Mouse (Mus musculus) neural tube, embryonic 13.5 days (tissue): ENCODE measurements around the gene Pkp4. TPM values are rescaled to one million over a fixed set of nuclear protein-coding genes. Genes with fewer than 3 reads are reported as not detected.

Source experiments
- ATAC-seq: fragments of 200-750 bp; cut with Nextera tagmentation; 2 replicates; pipeline ENCODE4 v1.8.0; 2017; ENCODE audit warnings: low read depth, mild to moderate bottlenecking, moderate TSS enrichment, moderate library complexity
- H3K27ac ChIP-seq: fragments of 300-500 bp; sonication (generic); replicated peaks from 2 replicates; pipeline ENCODE4 v1.5.1; 2015; ENCODE audit warnings: moderate library complexity, mild to moderate bottlenecking, inconsistent platforms
- H3K27me3 ChIP-seq: fragments of 300-500 bp; sonication (generic); 2 replicates; pipeline ENCODE4 v1.6.1; 2015; ENCODE audit warnings: mild to moderate bottlenecking, inconsistent platforms
- H3K36me3 ChIP-seq: fragments of 300-500 bp; sonication (generic); 2 replicates; pipeline ENCODE4 v1.6.1; 2015; ENCODE audit warnings: mild to moderate bottlenecking, inconsistent platforms
- H3K4me1 ChIP-seq: fragments of 300-500 bp; sonication (generic); replicated peaks from 2 replicates; pipeline ENCODE4 v1.6.1; 2015; ENCODE audit warnings: inconsistent platforms
- H3K4me2 ChIP-seq: fragments of 300-500 bp; sonication (generic); 2 replicates; pipeline ENCODE4 v1.6.1; 2015; ENCODE audit warnings: inconsistent platforms, mild to moderate bottlenecking, moderate library complexity
- H3K4me3 ChIP-seq: fragments of 300-500 bp; sonication (generic); 2 replicates; pipeline ENCODE4 v1.5.1; 2015; ENCODE audit warnings: mild to moderate bottlenecking, inconsistent platforms
- H3K9ac ChIP-seq: fragments of 300-500 bp; sonication (generic); 2 replicates; pipeline ENCODE4 v1.6.1; 2015; ENCODE audit warnings: moderate library complexity, mild to moderate bottlenecking, inconsistent platforms
- H3K9me3 ChIP-seq: fragments of 300-500 bp; sonication (generic); 2 replicates; pipeline ENCODE4 v1.6.1; 2016; ENCODE audit warnings: inconsistent platforms
- WGBS: fragments of 180-500 bp; shearing (Covaris S2); methylation state at CpG from one replicate; pipeline ENCODE4 v1.1.7; 2015; 5-methylcytosine and 5-hydroxymethylcytosine counted together
- polyA plus RNA-seq: library from polyadenylated mRNA; unstranded; fragments of >200 nt; fragmentation: Nextera tagmentation; extraction: Ambion mirVana; gene quantifications from 2 replicates; pipeline ENCODE4 v1.2.1, GENCODE M21; 2015

Pkp4 gene
- polyA plus RNA-seq, 1 experiment from 2014 or later, result 16.6 TPM

GRCm38 (mm10) chr2:59253435-59253834 is 92.8 kb downstream of the Pkp4 start:
- WGBS, result 88% methylated on average over 3 of the region's 3 CpGs

DNA sequence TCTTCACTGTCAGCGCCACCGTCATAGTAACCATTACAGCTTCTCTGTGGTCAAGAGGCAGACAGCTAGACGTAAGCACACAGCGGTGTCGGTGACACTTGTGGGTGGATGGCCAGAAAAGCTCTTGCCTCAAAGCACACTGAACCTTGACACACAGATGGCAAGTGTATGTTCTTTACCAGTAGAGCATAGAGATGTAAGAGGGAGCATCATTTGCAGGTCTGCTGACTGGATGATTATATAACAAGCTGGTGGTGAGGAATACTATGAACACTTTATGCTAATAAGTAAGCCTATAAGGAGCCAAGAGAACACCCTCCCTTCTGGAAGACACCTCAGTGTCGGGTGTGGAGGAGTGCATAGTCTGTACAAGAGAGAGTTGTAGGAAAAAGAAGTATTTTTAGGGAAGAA is 98.2 kb downstream of the Pkp4 start:
- Histone ChIP-seq H3K9ac (no peak overlapping the region), H3K27ac (no peak overlapping the region), H3K36me3 (no peaks in the 10 kb centered on the region), H3K4me3 (no peak overlapping the region), H3K4me1 (0 out of 2 replicates have a peak, but pooled peaks cover 5% of the 10 kb centered on the region), H3K4me2 (no peak overlapping the region), H3K27me3 (no peaks in the 10 kb centered on the region), H3K9me3 (no peaks in the 10 kb centered on the region)
- ATAC-seq, result no peak
- 80% methylated on average over 6 of the region's 6 CpGs for whole genome bisulfite sequencing

More at GRCm38 (mm10) chr2:59253435-59253834, 92.8 kb downstream of the Pkp4 start:
- H3K27ac ChIP-seq, result no peak overlapping the region
- H3K9me3 ChIP-seq, result no peaks in the 10 kb centered on the region
- ATAC-seq, result no peak
- H3K36me3 ChIP-seq, result no peaks in the 10 kb centered on the region
- no peak overlapping the region for H3K9ac ChIP-seq
- no peak overlapping the region for H3K4me2 ChIP-seq
- 0 out of 2 replicates have a peak, but pooled peaks cover 2% of the 10 kb centered on the region for H3K4me1 ChIP-seq
- H3K4me3 ChIP-seq, result no peak overlapping the region
- no peaks in the 10 kb centered on the region for H3K27me3 ChIP-seq

DNA sequence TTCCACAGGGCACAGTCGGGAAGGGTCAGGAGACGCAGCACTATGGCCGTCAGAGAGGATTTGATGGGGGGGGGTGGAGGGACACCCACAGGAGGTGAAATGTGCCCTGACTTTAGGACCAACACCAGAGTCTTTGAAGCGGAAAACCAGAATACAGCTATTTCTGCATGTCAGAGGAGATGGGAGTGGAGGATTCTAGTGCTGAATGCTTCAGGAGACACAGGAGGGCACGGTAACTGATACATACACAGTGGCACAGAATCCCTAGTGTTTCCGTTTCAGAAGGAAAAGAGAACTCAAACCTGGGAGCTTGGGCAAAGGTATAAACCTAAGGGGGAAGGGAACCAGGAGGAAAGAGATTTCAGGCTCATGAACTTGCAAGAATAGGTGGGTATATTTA is 98.7 kb downstream of the Pkp4 start:
- Histone ChIP-seq H3K27ac (no peak overlapping the region), H3K36me3 (no peaks in the 10 kb centered on the region), H3K9me3 (no peaks in the 10 kb centered on the region), H3K27me3 (no peaks in the 10 kb centered on the region), H3K9ac (no peak overlapping the region), H3K4me3 (no peak overlapping the region), H3K4me1 (0 out of 2 replicates have a peak, but pooled peaks cover 5% of the 10 kb centered on the region), H3K4me2 (no peak overlapping the region)
- 89% methylated on average over 6 of the region's 6 CpGs for WGBS
- ATAC-seq, result no peak

GRCm38 (mm10) chr2:59261203-59261602 is 100.6 kb downstream of the Pkp4 start:
- 86% methylated on average over 2 of the region's 2 CpGs for WGBS
- no peak overlapping the region for H3K27ac ChIP-seq
- no peaks in the 10 kb centered on the region for H3K9me3 ChIP-seq
- 0 out of 2 replicates have a peak, but pooled peaks cover 5% of the 10 kb centered on the region for H3K4me1 ChIP-seq
- no peak overlapping the region for H3K4me2 ChIP-seq
- no peak overlapping the region for H3K9ac ChIP-seq
- no peaks in the 10 kb centered on the region for H3K27me3 ChIP-seq
- H3K4me3 ChIP-seq, result no peak overlapping the region
- no peak for ATAC-seq
- H3K36me3 ChIP-seq, result no peaks in the 10 kb centered on the region

- 96% methylated on average over 14 of the region's 14 CpGs for WGBS
Observed at GRCm38 (mm10) chr2:59266428-59266827, 105.8 kb downstream of the Pkp4 start.

DNA sequence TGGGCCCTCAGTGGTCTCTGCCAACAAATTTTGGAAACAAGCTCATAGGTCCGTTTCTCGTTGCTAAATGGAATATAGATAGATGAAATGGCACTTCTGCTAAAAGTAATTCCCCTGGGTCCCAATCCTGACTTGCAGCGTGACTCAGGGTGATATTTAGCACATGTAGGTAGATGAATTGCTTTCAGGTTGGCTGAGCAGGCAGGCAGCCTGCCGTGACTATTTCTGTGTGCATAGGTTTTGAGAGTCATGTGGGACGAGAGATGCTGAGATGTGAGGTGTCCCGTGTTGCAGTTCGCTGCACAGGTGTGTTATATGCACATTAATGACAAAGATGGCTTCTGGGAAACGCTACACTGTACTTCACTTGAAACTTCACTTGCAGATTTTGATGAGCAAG is 111.2 kb downstream of the Pkp4 start:
- Histone ChIP-seq H3K9me3 (no peaks in the 10 kb centered on the region), H3K4me2 (no peak overlapping the region), H3K27me3 (no peaks in the 10 kb centered on the region), H3K4me1 (no peaks in the 10 kb centered on the region), H3K36me3 (no peaks in the 10 kb centered on the region), H3K4me3 (no peak overlapping the region), H3K27ac (no peak overlapping the region), H3K9ac (no peak overlapping the region)
- WGBS, result 76% methylated on average over 8 of the region's 8 CpGs
- no peak for ATAC-seq

More at GRCm38 (mm10) chr2:59266428-59266827, 105.8 kb downstream of the Pkp4 start:
- no peak overlapping the region for H3K27ac ChIP-seq
- no peaks in the 10 kb centered on the region for H3K36me3 ChIP-seq
- no peak for ATAC-seq
- H3K4me3 ChIP-seq, result no peak overlapping the region
- H3K4me2 ChIP-seq, result no peak overlapping the region
- H3K27me3 ChIP-seq, result no peaks in the 10 kb centered on the region
- H3K4me1 ChIP-seq, result no peaks in the 10 kb centered on the region
- H3K9me3 ChIP-seq, result no peaks in the 10 kb centered on the region
- no peak overlapping the region for H3K9ac ChIP-seq

- 80% methylated on average over 6 of the region's 6 CpGs for WGBS
- Histone ChIP-seq H3K4me1 (no peaks in the 10 kb centered on the region), H3K27me3 (no peaks in the 10 kb centered on the region), H3K36me3 (no peaks in the 10 kb centered on the region), H3K4me2 (no peak overlapping the region), H3K9ac (no peak overlapping the region), H3K27ac (no peak overlapping the region), H3K9me3 (no peaks in the 10 kb centered on the region), H3K4me3 (no peak overlapping the region)
- no peak for ATAC-seq
Observed at GRCm38 (mm10) chr2:59272713-59273112, 112.1 kb downstream of the Pkp4 start.

GRCm38 (mm10) chr2:59280914-59281562 is 120.4 kb downstream of the Pkp4 start:
- H3K4me2 ChIP-seq, result no peak overlapping the region
- no peaks in the 10 kb centered on the region for H3K9me3 ChIP-seq
- no peaks in the 10 kb centered on the region for H3K27me3 ChIP-seq
- no peaks in the 10 kb centered on the region for H3K36me3 ChIP-seq
- WGBS, result 81% methylated on average over 7 of the region's 7 CpGs
- no peak overlapping the region for H3K27ac ChIP-seq
- H3K4me1 ChIP-seq, result peaks cover 6% of the 10 kb centered on the region; the same call in 1 of the 2 replicates
- no peak overlapping the region for H3K9ac ChIP-seq
- H3K4me3 ChIP-seq, result no peak overlapping the region
- no peak for ATAC-seq

- Histone ChIP-seq H3K36me3 (no peaks in the 10 kb centered on the region), H3K4me2 (no peak overlapping the region), H3K9me3 (no peaks in the 10 kb centered on the region), H3K27me3 (no peaks in the 10 kb centered on the region), H3K4me1 (peaks cover 10% of the 10 kb centered on the region; the same call in 1 of the 2 replicates), H3K27ac (no peak overlapping the region), H3K9ac (no peak overlapping the region), H3K4me3 (no peak overlapping the region)
- no peak for ATAC-seq
- 95% methylated on average over 6 of the region's 6 CpGs for WGBS
Observed at GRCm38 (mm10) chr2:59282966-59283365, 122.3 kb downstream of the Pkp4 start.

DNA sequence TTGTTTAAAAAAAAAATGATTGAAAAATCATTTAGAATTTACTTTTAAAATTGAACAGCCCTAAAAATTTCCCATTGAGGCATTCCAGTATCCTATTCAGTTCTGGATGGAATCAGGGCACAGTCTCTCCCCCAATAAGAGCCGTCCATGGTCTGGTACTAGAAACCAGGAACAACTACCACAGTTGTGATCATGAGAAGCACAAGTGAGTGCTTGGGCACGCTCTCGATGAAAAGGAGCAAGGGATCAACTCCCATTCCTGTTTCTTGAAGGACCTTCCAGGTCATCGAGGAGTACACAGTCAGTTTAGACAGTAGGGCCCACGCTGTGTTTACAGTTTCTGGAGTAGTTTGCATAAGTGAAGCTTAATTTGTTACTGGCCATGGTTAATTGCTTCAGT is 123.6 kb downstream of the Pkp4 start:
- no peak overlapping the region for H3K4me2 ChIP-seq
- ATAC-seq, result no peak
- H3K9ac ChIP-seq, result no peak overlapping the region
- no peaks in the 10 kb centered on the region for H3K36me3 ChIP-seq
- no peak overlapping the region for H3K4me3 ChIP-seq
- H3K4me1 ChIP-seq, result peaks cover 10% of the 10 kb centered on the region; the same call in 1 of the 2 replicates
- no peak overlapping the region for H3K27ac ChIP-seq
- 83% methylated on average over 5 of the region's 5 CpGs for WGBS
- H3K27me3 ChIP-seq, result no peaks in the 10 kb centered on the region
- H3K9me3 ChIP-seq, result no peaks in the 10 kb centered on the region

DNA sequence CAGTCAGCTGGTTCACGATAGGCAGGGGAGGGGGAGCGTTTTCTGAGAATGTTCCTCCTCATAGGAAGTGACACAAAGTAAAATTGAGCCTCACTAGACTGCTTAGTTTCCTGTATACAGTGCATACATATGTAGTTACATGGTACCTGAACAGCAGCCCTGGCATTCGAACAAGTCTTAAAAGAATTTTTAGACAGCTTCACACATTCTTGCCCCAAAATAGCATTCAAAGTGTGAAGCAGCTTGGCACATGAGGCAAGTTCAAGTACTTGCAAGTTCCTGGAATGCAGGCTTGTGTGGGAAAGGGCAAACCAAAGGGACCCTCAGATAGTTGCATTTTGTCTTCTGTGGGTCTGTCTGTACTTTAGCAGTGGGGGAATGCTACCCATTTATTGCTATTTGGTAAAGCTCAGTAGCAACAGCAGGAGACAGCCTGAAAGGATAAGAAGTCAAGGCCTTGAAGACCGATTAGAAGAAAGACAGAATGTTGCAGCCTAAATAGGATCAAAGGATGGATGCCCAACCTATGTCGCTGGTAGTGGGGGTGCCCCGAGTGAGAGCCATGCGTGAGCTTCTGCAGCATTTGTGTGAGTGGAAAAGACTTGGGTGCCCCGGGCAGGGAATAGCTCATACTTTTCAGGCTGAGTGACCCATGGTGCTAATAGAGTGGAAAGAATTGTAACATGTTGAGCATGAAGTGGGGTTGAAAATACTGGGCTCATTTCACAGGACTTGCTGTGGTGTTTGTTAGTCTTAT is 124.3 kb downstream of the Pkp4 start:
- H3K27ac ChIP-seq, result no peak overlapping the region
- H3K36me3 ChIP-seq, result no peaks in the 10 kb centered on the region
- no peak overlapping the region for H3K4me2 ChIP-seq
- peaks cover 10% of the 10 kb centered on the region; the same call in 1 of the 2 replicates for H3K4me1 ChIP-seq
- 89% methylated on average over 8 of the region's 8 CpGs for WGBS
- no peak for ATAC-seq
- H3K9me3 ChIP-seq, result no peaks in the 10 kb centered on the region
- H3K9ac ChIP-seq, result no peak overlapping the region
- no peaks in the 10 kb centered on the region for H3K27me3 ChIP-seq
- H3K4me3 ChIP-seq, result no peak overlapping the region

DNA sequence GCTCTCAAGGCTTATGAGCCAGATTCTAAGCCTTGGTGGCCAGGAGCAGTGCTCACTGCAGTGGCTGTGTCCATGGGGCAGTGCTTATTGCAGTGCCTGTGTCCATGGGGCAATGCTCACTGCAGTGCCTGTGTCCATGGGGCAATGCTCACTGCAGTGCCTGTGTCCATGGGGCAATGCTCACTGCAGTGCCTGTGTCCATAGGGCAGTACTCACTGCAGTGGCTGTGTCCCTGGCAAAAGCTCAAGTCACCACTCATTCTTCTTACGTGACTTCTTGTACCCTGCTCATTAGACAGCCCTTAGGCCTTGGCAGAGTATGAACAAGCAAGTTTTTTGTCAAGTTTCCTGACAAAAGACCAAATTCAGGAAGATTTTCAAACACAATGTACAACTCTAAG is 124.9 kb downstream of the Pkp4 start:
- no peaks in the 10 kb centered on the region for H3K36me3 ChIP-seq
- no peak overlapping the region for H3K4me2 ChIP-seq
- H3K9ac ChIP-seq, result no peak overlapping the region
- H3K4me1 ChIP-seq, result peaks cover 10% of the 10 kb centered on the region; the same call in 1 of the 2 replicates
- no peak for ATAC-seq
- no peaks in the 10 kb centered on the region for H3K9me3 ChIP-seq
- 72% methylated on average over 1 of the region's 1 CpGs for WGBS
- H3K4me3 ChIP-seq, result no peak overlapping the region
- H3K27ac ChIP-seq, result no peak overlapping the region
- H3K27me3 ChIP-seq, result no peaks in the 10 kb centered on the region
